Mouse (Mus musculus): ENCODE data around the gene Hist1h2bn.
"Not testable (repeated sequence)": the region's sequence is repeated elsewhere in the genome, so short reads cannot be mapped to it uniquely, and the experiment has no call there.

GRCm38 (mm10) chr13:21721757-21722372 is 32.1 kb upstream of the Hist1h2bn start, which contains the start of gene Hist1h2bm:
- TF ChIP-seq CTCF (IDR thresholded peaks at IDR 0.05; ENCODE audit: borderline replicate concordance, control insufficient read depth, extremely low read depth, insufficient read depth, low read length, poor library complexity), result not testable (repeated sequence)
- TF ChIP-seq POLR2A (IDR thresholded peaks at IDR 0.05; ENCODE audit: control insufficient read depth, extremely low read depth, insufficient read depth, low read length, poor library complexity), result peak; percentile 54; the same call in 1 of the 2 replicates

Measured in thymus, adult 2 months (tissue).